Mouse (Mus musculus) activated CD4-positive, CD25-positive, alpha-beta regulatory T cell, adult 9 weeks (primary cell): Measurements from ENCODE around the gene Gm3127. TPM values are rescaled to one million over a fixed set of nuclear protein-coding genes. Genes with fewer than 3 reads are reported as not detected.

Source experiments
- polyA plus RNA-seq: library from polyadenylated mRNA; unstranded; fragments of 100-300 nt; shearing (Covaris generic); gene quantifications from one replicate; pipeline ENCODE4 v1.2.1, GENCODE M21; 2017

Gm3127 gene
- not detected for polyA plus RNA-seq

DNA sequence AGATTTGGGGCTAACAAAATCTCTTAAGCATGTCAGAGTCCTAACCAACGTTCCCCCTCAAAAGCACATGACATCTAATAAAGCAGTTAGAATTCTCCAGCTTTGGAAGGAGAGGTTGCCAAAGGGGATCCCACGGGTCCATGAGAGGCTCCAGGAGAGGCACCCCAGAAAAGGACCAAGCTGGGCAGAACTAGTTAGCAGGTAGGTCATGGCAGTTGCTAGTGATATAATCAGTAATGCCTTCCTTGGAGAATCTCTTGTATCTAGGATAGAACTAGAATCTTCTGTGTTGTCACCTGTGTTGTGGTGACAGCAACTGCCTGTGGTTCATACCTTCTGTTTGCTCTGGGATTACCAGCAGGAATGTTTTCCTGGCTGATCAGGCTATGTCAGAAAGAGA lies at the start of gene Gm3127:
Gene Gm3127, plus strand, starts transcription at position 301 of the 400 bp plus-strand sequence.

DNA sequence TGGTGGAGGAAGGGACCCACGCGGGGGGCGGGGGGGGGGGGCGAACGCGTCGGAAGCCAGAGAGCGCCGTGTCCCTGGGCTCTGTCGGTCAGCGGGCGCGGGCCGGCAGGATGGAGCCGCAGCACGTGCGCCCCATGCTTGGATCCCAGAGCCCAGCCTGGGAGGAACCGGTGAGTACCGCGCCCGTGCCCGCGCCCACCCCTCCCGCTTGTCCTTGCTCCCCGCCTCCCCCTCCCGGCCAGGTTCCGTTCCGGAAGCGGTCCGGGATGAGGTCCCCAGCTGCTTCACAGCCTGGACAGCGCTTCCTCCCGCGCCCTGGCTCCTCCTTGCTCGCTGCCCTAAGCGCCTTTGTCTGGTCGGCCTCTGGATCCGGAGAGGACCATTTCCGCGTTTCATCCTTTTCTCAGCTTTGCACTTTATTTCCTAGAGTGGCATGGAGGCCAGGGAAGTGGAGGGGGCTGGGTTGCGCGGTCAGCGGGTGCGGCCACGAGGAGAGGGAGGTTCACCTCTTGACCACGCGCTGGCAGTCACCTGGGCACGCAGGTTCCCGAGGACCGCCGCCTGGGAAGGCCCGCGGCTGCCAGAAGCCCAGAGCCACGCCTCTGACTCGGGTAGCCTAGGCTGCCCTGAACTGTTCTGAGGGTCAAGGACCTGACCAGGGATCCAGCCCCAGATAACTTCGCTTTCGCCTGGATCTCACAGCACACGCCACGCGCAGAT lies 17.8 kb downstream of the Gm3127 start, which contains the start of gene Gm2974:
Gene Gm2974, plus strand, starts transcription at position 86 of the 720 bp plus-strand sequence.

Other genes starting within 250 kb of the Gm3127 start
- not detected for gene Gm3029, start 233.3 kb upstream of the Gm3127 start, polyA plus RNA-seq
- 0.46 TPM for gene Gm3095, start 201.5 kb upstream of the Gm3127 start, polyA plus RNA-seq
- gene Gm3099, start 166.6 kb upstream of the Gm3127 start, polyA plus RNA-seq: not detected
- gene Gm5796, start 141.1 kb upstream of the Gm3127 start, polyA plus RNA-seq: 1.4 TPM
- not detected for gene Gm3115, start 80.9 kb upstream of the Gm3127 start, polyA plus RNA-seq
- 1.8 TPM for gene Gm8108, start 54.5 kb upstream of the Gm3127 start, polyA plus RNA-seq
- gene Gm2974, start 17.5 kb downstream of the Gm3127 start, polyA plus RNA-seq: 3.0 TPM
- not detected for gene Gm3138, start 84.6 kb downstream of the Gm3127 start, polyA plus RNA-seq
- not detected for gene Gm3149, start 152.3 kb downstream of the Gm3127 start, polyA plus RNA-seq
- gene 2610042L04Rik, start 169.7 kb downstream of the Gm3127 start, polyA plus RNA-seq: 3.4 TPM
- not detected for gene Gm3159, start 232.5 kb downstream of the Gm3127 start, polyA plus RNA-seq